Mouse (Mus musculus): Measurements from ENCODE around the gene 4930503B20Rik.

- TF ChIP-seq CTCF (conservative IDR thresholded peaks at IDR 0.05; ENCODE audit: insufficient read depth, insufficient read length, low read depth, low read length) = no peak
- no peak for TF ChIP-seq POLR2A (IDR thresholded peaks at IDR 0.05; ENCODE audit: low read depth, low read length)
Observed at GRCm38 (mm10) chr3:146595440-146595839, 55.7 kb downstream of the 4930503B20Rik start.
